Mouse (Mus musculus) frontal cortex, adult (tissue): ENCODE data around the gene Ppm1l.

Experiments
- ATAC-seq: cut with Nextera tagmentation; 2 replicates; pipeline ENCODE4 v1.9.2; 2017; ENCODE audit warnings: mild to moderate bottlenecking, moderate library complexity, mixed read lengths; ENCODE audit not compliant: low TSS enrichment

The Ppm1l gene

GRCm38 (mm10) chr3:69433580-69433979 is 116.9 kb downstream of the Ppm1l start:
- peak; percentile 41; the same call in 1 of the 2 replicates for ATAC-seq

- peak; percentile 61 for ATAC-seq
Measured at GRCm38 (mm10) chr3:69438773-69439514, 122.3 kb downstream of the Ppm1l start.

GRCm38 (mm10) chr3:69440761-69441160 is 124.1 kb downstream of the Ppm1l start:
- ATAC-seq: no peak

DNA sequence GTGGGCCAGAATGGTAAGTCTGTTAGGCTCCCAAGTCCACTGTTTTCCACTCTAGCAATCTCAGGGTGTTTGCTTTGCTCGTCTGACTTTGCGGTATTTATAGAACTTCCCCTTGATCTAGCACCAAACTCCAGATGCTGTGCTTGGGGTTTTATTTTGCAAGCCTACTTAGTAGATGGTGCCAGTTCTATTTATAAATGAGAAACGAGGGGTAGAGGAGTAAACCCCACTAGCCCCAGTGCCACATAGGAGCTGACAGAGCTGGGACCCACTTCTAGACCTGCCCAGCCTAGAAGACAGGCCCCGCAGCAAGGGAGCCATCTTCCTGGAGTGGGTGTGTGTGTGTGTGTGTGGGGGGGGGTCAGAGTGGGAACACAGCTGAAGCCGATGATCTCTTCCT is 130.3 kb downstream of the Ppm1l start:
- peak; percentile 47 for ATAC-seq

DNA sequence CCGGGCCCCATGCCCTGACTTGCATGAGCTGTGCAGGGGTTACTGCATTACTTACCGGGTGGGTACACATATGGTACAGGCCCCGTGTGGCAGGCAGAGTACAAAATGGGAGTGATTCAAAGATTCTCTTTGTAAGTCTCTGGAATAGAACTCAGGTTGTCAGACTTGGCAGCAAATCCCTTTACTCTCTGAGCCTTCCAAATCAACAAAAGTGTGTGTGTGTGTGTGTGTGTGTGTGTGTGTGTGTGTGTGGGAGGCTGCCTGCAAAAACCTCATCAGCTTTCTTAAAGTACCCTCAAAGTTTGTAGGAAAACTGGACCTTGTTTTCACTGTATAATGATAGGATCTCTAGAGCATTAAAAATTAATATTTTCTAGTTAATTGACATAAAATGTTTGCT is 132.4 kb downstream of the Ppm1l start:
- peak; percentile 41; the same call in 1 of the 2 replicates for ATAC-seq

DNA sequence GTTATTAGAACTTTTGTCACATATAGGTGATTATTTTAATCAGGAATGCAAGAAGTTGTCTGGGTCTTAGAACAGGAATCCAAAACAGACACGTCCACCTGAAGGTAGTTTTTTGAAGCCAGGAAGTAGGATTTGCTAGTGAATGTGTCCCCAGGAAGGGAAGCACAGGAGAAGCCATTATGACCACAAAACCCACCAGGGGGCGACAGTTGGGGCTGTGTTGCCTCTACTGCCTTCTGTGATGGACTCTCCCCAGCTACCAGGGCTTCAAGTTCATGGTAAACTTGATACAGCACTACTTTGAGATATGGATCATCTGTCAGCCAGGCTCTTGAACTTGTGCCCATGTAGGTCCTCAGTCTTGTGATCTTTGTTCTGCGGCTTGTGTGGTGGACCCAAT is 137.7 kb downstream of the Ppm1l start:
- no peak for ATAC-seq

GRCm38 (mm10) chr3:69456071-69456470 is 139.4 kb downstream of the Ppm1l start:
- ATAC-seq: no peak

DNA sequence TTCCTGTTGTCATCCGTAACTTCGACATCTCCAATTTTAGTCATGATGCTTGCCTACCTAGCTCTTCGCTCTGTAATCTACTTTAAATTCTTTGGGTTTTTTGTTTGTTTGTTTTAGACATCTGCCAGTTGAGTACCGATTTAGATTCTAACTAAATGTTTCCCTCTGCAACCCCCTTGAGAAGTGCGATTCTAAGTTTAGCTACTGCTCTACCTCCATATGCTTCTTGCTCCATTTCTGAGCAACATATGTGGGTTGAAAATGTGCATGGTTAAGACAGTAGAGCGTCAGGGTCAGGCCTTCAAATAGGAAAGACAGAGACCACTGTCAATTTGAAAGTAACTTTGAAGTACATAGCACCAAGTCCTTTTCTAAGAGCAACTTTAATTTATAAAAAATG is 142.1 kb downstream of the Ppm1l start:
- peak; percentile 67 for ATAC-seq

- no peak for ATAC-seq
Measured at GRCm38 (mm10) chr3:69461956-69462355, 145.3 kb downstream of the Ppm1l start.

- ATAC-seq: peak; percentile 64
Measured at GRCm38 (mm10) chr3:69465751-69466150, 149.1 kb downstream of the Ppm1l start.

- ATAC-seq: peak; percentile 17; the same call in 1 of the 2 replicates
Measured at GRCm38 (mm10) chr3:69468280-69469008, 151.8 kb downstream of the Ppm1l start.

- no peak for ATAC-seq
Measured at GRCm38 (mm10) chr3:69469463-69470141, 152.9 kb downstream of the Ppm1l start.

GRCm38 (mm10) chr3:69470142-69470796 is 153.6 kb downstream of the Ppm1l start:
- ATAC-seq: no peak

GRCm38 (mm10) chr3:69475850-69476450 is 159.3 kb downstream of the Ppm1l start:
- no peak for ATAC-seq

GRCm38 (mm10) chr3:69479937-69480336 is 163.3 kb downstream of the Ppm1l start:
- ATAC-seq: peak; percentile 28

DNA sequence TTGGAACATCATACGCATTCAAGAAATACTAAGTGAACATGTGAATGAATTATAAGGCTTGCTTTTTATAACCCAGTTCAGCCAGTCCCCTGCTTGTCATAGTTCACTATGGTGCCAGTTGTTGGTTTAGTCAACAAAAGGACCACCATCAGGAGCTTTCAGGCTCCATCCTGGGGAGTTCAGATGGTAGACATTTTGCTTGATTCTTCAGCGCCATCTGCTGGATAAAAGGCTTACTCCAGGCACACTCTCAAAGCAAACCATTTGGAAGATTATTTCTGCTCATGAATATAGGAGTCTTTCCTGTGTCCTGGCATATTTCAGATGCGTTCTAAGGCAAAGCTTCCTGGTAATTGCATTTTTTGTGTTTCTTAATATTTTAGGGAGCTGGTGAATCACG is 165.2 kb downstream of the Ppm1l start:
- ATAC-seq: peak; percentile 50; the same call in 1 of the 2 replicates

DNA sequence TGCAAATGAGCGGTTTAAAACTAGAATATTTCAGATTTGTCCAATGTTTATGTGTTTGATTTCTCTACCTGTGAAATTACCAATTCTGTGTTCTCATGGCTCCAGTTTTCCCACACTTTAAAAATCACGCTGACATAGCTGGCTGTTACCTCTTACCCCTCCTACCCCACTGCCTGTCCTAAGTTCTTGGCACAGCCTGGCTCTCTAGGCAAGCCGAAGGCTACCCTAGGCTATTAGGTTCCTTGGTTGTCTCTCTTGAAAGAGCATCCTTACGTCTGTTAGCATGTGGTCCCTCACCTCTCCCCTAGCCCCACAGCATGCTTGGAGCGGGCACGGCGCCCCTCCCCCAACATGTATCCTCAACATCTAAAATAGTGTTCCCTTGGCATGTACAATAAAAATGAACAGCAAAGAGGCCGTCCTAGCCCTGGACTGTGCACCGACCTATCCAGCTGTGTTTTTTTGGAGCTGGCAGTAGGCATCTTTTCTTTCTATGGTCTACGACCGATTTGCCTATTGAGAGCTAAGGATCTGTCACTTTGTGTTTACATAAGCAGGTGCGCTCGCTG is 167.4 kb downstream of the Ppm1l start:
- peak; percentile 7; the same call in 1 of the 2 replicates for ATAC-seq

DNA sequence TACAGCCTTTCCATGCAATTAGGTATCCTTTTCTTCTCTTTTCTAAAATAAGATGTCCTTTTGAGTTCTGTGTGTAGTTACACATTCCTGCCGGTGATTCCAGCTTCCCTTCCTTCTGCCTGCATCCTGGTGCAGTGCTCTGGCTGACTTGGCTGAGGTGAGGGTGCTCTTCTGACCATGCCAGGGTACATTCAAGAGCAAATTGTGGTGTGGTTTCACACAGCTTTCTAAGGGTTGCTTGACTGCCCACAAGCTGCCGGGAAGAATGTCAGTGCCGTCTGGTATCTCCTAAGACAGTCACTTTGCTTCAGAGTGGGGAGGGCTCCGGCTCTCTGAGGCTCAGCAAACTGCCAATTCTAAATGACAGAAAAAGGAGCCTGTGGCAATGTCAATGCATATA is 167.9 kb downstream of the Ppm1l start:
- peak; percentile 38 for ATAC-seq

DNA sequence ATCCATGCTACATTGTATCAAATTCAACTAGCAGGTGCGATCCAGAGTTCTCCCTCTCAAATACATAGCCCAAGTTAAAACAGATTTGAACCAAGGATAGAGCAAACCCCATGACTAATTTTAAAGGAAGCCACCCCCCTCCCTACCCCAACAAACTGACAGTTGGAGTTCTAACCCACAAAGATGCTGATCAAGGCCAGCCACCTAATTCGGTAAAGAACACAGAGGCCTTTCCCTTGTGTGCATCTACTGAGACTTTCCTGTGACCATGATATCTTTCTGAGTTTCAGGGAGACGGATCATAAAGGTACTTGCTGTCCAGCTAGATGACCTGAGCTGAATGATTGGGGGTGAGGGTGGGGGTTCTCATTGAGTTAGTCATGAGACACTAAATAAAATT is 168.7 kb downstream of the Ppm1l start:
- ATAC-seq: no peak

GRCm38 (mm10) chr3:69485756-69486155 is 169.1 kb downstream of the Ppm1l start:
- ATAC-seq: no peak

GRCm38 (mm10) chr3:69487471-69487870 is 170.8 kb downstream of the Ppm1l start:
- no peak for ATAC-seq
